Mouse (Mus musculus): ENCODE results near the gene Hdac1.

Hdac1 gene

DNA sequence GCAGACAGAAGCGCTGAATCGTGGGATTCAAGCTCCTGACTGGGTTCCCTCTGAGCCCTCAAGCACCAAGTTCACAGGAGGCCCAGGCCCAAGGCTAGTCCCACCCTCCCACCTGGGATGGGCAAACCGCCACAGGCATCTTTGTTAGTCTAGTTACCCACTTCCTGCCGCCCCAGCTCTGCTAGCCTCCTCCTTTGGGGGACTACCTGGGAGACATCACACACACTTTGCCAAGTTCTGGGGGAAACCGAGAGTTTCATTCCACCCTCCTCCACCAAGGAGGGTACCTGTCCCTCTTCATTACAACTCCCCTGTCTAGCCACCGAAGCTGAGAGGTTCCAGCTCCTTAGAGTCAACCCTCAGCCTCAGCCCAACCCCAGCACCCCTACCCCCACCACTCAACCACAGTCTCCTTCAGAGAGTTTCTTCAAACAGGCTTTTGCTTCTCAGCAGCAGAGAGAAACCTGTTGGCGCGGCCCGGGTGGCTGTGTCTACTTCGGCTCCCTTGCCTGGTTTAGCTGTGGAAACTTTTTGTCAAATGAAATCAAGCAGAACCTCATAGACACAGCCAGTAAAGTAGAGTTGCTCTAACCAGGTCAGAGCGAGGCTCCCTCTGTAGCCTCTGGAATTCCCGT lies 15.9 kb upstream of the Hdac1 start:
- in situ Hi-C loops (cut with MboI, MseI), result loop anchor here (5.0 to 10.0 kb wide), 2 partner anchors 44 to 46 kb away; partner anchors contain the start of genes Eif3i (in 2 of the 2) and Tmem234 (in 2 of the 2)

DNA sequence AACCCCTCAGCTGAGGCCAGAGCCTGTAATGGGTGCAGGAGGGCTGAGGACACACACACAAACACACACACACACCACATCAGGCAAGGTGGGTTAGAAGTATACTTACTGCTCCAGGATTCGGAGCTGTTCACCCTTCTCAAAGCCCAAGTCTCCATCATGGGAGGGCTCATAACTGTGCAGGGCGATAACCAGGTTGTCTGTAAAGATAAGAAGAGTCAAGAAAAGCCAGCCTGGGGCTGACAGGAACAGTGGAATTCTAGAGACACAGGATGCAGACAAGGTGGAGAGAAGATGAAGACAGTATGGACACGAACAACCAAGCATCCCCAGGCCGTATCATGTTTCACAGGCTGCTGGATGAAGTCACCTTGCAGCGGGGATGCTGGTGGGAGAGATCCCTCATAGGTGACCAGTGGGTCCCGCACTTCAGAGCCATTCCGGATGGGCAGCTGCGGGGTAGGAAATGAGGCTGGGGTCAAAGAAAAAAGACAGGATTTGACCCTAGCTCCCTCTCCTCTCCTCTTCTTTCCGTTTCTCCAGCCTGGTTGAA lies 14.8 kb upstream of the Hdac1 start:
- in situ Hi-C loops (cut with MboI, MseI), result loop anchor here (5.0 to 10.0 kb wide), 2 partner anchors 45 to 47 kb away; partner anchors contain the start of genes Eif3i (in 2 of the 2) and Tmem234 (in 2 of the 2)

DNA sequence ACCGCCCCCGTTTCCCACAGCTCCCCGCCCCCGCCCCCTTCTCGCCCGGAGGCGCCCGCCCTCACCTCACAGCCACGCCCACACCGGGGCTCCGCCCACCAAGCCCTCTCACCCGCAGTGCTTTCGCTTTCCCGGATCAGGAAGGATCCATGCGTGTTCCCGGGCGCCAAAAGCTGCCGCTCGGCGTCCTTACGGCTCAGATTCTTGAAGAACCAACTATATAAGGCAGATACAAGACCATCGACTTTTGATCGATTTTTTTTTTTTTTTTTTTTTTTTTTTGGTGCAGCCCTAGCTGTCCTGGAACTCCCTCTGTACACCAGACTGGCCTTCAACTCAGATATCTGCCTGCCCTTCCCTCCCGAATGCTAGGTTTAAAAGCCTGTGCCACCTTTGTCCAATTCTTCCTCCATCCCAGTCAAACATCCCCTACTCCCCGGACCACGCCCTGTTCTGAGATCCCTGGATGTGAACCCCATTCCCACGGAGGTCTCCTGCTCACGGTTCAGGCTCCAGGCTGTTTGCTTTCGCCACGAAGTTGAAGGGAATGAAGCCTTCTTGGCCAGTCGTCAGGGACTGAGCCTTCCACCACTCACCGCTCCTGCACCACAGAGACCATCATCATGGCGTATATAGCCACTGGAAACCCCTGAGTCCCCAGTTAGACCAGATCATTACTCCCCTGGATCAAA lies 14.2 kb upstream of the Hdac1 start:
- in situ Hi-C loops (cut with MboI, MseI), result loop anchor here (5.0 to 10.0 kb wide), 2 partner anchors 46 to 48 kb away; partner anchors contain the start of genes Eif3i (in 2 of the 2) and Tmem234 (in 2 of the 2)

GRCm38 (mm10) chr4:129555862-129556531 lies 13.5 kb upstream of the Hdac1 start:
- in situ Hi-C loops (cut with MboI, MseI), result loop anchor here (5.0 to 10.0 kb wide), 2 partner anchors 46 to 49 kb away; partner anchors contain the start of genes Eif3i (in 2 of the 2) and Tmem234 (in 2 of the 2)

DNA sequence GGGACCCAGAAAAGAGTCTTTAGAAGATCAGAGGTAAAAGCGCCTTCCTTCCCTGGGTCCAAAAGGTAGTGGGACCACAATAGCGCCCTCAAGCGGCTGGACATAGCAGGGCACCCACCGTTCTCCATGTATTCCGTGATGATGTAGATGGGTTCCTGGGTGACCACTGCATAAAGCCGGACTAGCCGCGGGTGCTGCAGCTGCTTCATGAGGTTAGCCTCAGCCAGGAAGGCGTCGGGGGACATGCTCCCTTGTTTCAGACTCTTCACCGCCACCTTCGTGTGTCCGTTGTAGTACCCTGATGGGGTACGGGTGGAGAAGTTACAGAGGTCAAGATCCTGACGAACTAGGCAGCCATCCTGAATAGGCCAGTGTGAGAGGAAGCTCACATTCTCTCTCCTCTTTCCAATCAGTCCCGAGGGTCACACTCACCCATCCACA lies 12.9 kb upstream of the Hdac1 start:
- in situ Hi-C loops (cut with MboI, MseI), result loop anchor here (5.0 to 10.0 kb wide), 2 partner anchors 47 to 49 kb away; partner anchors contain the start of genes Eif3i (in 2 of the 2) and Tmem234 (in 2 of the 2)

GRCm38 (mm10) chr4:129554512-129554911 lies 12.0 kb upstream of the Hdac1 start:
- in situ Hi-C loops (cut with MboI, MseI), result loop anchor here in 1 of 2 experiments (10.0 kb wide), 1 partner anchor 50 kb away; the partner anchor contains the start of genes Eif3i and Tmem234

GRCm38 (mm10) chr4:129550295-129550694 lies 7.8 kb upstream of the Hdac1 start:
- in situ Hi-C loops (cut with MboI, MseI), result loop anchor here in 1 of 2 experiments (10.0 kb wide), 1 partner anchor 55 kb away; the partner anchor contains the start of genes Eif3i and Tmem234

DNA sequence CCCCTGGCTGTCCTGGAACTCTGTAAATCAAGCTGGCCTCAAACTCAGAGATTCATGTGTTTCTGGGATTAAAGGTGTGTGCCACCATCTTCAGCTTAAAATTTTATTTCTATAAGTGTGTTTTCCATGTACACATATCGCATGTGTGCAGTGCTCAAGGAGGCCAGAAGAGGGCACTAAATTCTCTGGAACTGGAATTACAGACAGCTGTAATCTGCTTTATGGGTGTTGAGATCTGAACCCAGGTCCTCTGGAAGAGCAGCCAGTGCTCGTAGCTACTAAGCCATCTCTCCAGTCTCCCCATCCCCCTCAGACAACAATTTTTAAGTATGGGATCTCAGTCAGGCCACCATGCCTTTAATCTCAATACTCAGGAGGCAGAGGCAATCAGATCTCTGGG lies 6.8 kb upstream of the Hdac1 start:
- in situ Hi-C loops (cut with MboI, MseI), result loop anchor here in 1 of 2 experiments (25.0 kb wide), 1 partner anchor 1363 kb away; the partner anchor contains the start of gene Laptm5

DNA sequence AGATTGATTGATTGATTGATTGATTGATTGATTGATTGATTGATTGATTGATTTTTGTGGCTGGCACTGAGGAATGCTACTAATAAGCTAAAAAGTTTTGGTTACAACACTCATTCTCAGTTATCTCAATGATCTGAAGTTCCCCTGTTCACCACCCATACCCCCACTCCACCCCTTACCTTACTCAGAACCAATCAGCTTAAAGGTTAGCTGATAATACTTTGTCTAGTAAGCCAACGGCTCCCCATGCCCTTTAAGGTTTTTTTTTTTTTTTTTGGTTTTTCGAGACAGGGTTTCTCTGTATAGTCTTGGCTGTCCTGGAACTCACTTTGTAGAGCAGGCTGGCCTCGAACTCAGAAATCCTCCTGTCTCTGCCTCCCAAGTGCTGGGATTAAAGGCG lies 5.1 kb upstream of the Hdac1 start:
- in situ Hi-C loops (cut with MboI, MseI), result loop anchor here in 1 of 2 experiments (25.0 kb wide), 1 partner anchor 1365 kb away; the partner anchor contains the start of gene Laptm5

- in situ Hi-C loops (cut with MboI, MseI), result loop anchor here in 1 of 2 experiments (25.0 kb wide), 1 partner anchor 1368 kb away; the partner anchor contains the start of gene Laptm5
Observed at GRCm38 (mm10) chr4:129544106-129544505, 1.6 kb upstream of the Hdac1 start.

GRCm38 (mm10) chr4:129541868-129542591 lies 483 bp downstream of the Hdac1 start:
- in situ Hi-C loops (cut with MboI, MseI), result loop anchor here in 1 of 2 experiments (25.0 kb wide), 1 partner anchor 1370 kb away; the partner anchor contains the start of gene Laptm5

DNA sequence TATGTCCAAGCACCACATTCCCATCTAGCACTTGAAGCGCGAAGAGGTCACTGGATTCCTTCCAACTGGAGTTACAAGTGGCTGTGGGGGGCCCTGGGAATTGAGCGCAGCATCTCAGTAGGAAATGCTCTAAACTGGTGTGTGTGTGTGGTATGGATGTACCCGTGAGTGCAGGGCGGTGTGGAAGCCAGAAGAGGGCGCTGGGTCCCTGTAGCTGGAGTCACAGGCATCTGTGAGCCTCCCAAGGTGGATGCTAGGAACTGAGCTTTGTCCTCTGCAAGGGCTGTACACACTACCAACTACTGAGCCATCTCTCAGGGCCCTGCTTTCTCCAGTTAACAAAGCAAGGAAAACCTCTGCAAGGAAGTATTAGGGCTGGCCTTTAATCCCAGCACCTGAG lies 2.5 kb downstream of the Hdac1 start:
- in situ Hi-C loops (cut with MboI, MseI), result loop anchor here in 1 of 2 experiments (25.0 kb wide), 1 partner anchor 1372 kb away; the partner anchor contains the start of gene Laptm5

DNA sequence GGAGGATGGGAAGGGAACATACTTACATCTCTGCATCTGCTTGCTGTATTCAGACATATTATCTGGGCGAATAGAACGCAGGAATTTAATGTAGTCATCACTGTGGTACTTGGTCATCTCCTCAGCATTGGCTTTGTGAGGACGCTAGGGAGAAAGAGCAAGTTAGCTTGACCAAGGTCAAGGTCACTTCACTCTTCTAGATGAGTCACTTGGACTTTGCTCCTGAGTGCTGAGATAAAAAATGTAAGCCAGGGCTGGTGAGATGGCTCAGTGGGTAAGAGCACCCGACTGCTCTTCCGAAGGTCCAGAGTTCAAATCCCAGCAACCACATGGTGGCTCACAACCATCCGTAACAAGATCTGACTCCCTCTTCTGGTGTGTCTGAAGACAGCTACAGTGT lies 13.6 kb downstream of the Hdac1 start:
- in situ Hi-C loops (cut with MboI, MseI), result loop anchor here in 1 of 2 experiments (25.0 kb wide), 1 partner anchor 1383 kb away; the partner anchor contains the start of gene Laptm5

DNA sequence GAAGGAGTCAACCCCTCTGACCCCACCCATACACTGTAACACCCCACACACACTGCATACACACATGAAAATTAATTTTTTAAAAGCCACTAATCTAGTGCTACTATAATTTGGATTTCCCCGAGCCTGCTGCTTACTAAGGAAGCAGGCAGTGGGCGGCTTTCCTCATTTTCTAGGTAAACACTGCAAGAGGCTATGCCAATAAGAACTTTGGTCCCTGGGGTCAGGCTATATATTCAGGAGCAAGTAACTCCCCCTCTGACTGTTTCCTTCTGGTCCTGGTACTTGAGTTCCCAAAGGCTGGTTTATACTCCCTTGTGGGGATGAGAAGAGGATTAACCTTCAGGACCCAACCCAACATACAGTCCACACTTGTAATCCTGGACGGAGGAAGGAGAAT lies 16.6 kb downstream of the Hdac1 start:
- in situ Hi-C loops (cut with MboI, MseI), result loop anchor here in 1 of 2 experiments (25.0 kb wide), 1 partner anchor 1386 kb away; the partner anchor contains the start of gene Laptm5

DNA sequence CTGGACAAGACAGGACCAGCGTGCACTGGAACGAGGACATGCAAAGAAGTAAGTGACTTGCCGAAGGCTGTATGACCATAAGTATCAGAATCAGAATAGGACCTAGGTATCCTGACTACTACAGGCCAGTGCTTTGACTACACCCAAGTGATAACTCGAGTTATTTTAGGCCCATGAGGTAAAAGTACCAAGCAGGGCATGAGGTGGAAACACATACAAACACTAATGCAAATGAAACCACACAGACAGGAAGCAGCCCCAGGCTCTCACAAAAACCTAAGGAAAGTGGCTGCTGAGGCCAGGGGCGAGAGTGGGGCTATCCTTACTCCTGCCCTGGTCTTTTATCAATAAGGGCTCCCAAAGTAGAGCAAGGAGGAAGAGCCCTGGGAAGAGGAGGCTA lies 17.2 kb downstream of the Hdac1 start:
- in situ Hi-C loops (cut with MboI, MseI), result loop anchor here in 1 of 2 experiments (25.0 kb wide), 1 partner anchor 1387 kb away; the partner anchor contains the start of gene Laptm5

GRCm38 (mm10) chr4:129518519-129518918 lies 24.0 kb downstream of the Hdac1 start:
- in situ Hi-C loops (cut with MboI, MseI), result no loop called here

DNA sequence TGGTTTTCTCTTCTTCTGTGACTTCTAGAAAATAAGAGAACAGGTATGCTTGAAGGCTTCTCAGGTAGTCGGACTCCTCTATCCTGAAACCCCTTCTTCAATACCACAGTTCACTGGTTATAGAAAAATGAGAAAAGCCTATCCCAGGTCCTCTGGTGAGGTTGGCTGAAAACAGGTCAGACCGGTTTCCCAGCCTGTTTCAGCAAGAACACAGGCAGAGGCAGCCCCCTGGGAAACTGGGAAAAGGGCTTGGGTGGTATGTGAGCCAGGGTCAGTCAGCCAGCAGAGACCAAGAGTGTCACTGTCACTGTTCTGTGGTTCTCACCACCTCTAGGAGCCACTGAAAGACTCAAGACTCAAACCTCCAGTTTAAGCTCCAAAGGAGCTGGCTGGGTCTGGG lies 25.6 kb downstream of the Hdac1 start:
- in situ Hi-C loops (cut with MboI, MseI), result no loop called here

- in situ Hi-C loops (cut with MboI, MseI), result no loop called here
Observed at GRCm38 (mm10) chr4:129514300-129514898, 28.1 kb downstream of the Hdac1 start.

DNA sequence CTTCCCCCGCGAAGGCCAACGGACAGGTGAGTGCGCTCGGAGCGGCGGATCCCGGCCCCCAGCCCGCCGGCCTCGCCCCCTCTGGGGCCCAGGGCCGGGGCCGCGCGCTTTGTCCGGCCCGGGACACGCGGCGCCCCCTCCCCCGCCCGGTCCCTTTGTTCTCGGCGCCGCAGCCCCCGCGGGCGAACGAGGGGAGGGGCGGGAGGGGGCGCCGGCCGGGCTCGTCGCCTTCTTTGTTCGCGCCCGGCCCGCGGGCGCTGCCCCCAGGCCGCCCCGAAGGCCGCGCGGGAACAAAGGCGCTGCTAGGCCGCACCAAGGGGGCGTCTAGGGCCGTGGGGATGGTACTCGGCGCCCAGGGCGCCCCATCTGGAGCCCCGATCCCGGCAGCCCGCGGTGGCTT lies 28.6 kb downstream of the Hdac1 start:
- in situ Hi-C loops (cut with MboI, MseI), result no loop called here
